Mouse (Mus musculus) stomach, embryonic 14.5 days (tissue): Measurements from ENCODE around the gene Cnksr1. TPM values are rescaled to one million over a fixed set of nuclear protein-coding genes. Genes with fewer than 3 reads are reported as not detected.
A peak's percentile ranks its signal among the peaks of the same experiment; 100 is the strongest.

Experiments
- ATAC-seq: fragments of 200-750 bp; cut with Nextera tagmentation; 2 replicates; pipeline ENCODE4 v1.8.0; 2017; ENCODE audit warnings: low read depth, moderate TSS enrichment; ENCODE audit not compliant: insufficient number of reproducible peaks, insufficient read depth, low FRiP score
- H3K27ac ChIP-seq: fragments of 300-500 bp; sonication (generic); 2 replicates; pipeline ENCODE4 v1.5.1; 2014; ENCODE audit warnings: mild to moderate bottlenecking, low read length, moderate library complexity, mixed read lengths
- H3K27me3 ChIP-seq: fragments of 300-500 bp; sonication (generic); 2 replicates; pipeline ENCODE4 v1.6.1; 2014; ENCODE audit warnings: low read length, control low read depth, mixed read lengths; ENCODE audit not compliant: control insufficient read depth, insufficient read depth
- H3K36me3 ChIP-seq: fragments of 300-500 bp; sonication (generic); 2 replicates; pipeline ENCODE4 v1.6.1; 2014; ENCODE audit warnings: mild to moderate bottlenecking, control low read depth, low read length, moderate library complexity, mixed read lengths; ENCODE audit not compliant: control insufficient read depth, insufficient read depth
- H3K4me1 ChIP-seq: fragments of 300-500 bp; sonication (generic); 2 replicates; pipeline ENCODE4 v1.6.1; 2014; ENCODE audit warnings: low read length, control low read depth, mixed read lengths; ENCODE audit not compliant: control insufficient read depth, insufficient read depth
- H3K4me2 ChIP-seq: fragments of 300-500 bp; sonication (generic); replicated peaks from 2 replicates; pipeline ENCODE4 v1.6.1; 2014; ENCODE audit warnings: low read depth, low read length, control low read depth
- H3K4me3 ChIP-seq: fragments of 300-500 bp; sonication (generic); 2 replicates; pipeline ENCODE4 v1.5.1; 2014; ENCODE audit warnings: low read depth, low read length, control low read depth
- H3K9ac ChIP-seq: fragments of 300-500 bp; sonication (generic); replicated peaks from 2 replicates; pipeline ENCODE4 v1.6.1; 2014; ENCODE audit warnings: low read depth, mild to moderate bottlenecking, control low read depth, low read length, moderate library complexity, mixed read lengths
- H3K9me3 ChIP-seq: fragments of 300-500 bp; sonication (generic); 2 replicates; pipeline ENCODE4 v1.6.1; 2016; ENCODE audit warnings: low read depth, low read length, control low read depth; ENCODE audit not compliant: control insufficient read depth
- WGBS: fragments of 180-500 bp; shearing (Covaris S2); extraction: QIAGEN DNeasy Blood & Tissue Kit; methylation state at CpG from one replicate; pipeline ENCODE4 v1.1.7; 2014; 5-methylcytosine and 5-hydroxymethylcytosine counted together
- polyA plus RNA-seq: library from polyadenylated mRNA; unstranded; fragments of >200 nt; fragmentation: Nextera tagmentation; extraction: Ambion mirVana; gene quantifications from 2 replicates; pipeline ENCODE4 v1.2.1, GENCODE M21; 2014

The Cnksr1 gene
- polyA plus RNA-seq, 1 experiment from 2014 or later, result 6.3 TPM

- no peak overlapping the region for H3K27ac ChIP-seq
- no peaks in the 10 kb centered on the region for H3K36me3 ChIP-seq
- WGBS, result 66% methylated on average over 2 of the region's 2 CpGs
- no peaks in the 10 kb centered on the region for H3K4me1 ChIP-seq
- H3K9me3 ChIP-seq, result no peaks in the 10 kb centered on the region
- no peaks in the 10 kb centered on the region for H3K27me3 ChIP-seq
- no peak overlapping the region for H3K9ac ChIP-seq
- no peak for ATAC-seq
- H3K4me2 ChIP-seq, result no peak overlapping the region
- no peak overlapping the region for H3K4me3 ChIP-seq
Measured at GRCm38 (mm10) chr4:134199371-134199770, 38.8 kb downstream of the Cnksr1 start.

DNA sequence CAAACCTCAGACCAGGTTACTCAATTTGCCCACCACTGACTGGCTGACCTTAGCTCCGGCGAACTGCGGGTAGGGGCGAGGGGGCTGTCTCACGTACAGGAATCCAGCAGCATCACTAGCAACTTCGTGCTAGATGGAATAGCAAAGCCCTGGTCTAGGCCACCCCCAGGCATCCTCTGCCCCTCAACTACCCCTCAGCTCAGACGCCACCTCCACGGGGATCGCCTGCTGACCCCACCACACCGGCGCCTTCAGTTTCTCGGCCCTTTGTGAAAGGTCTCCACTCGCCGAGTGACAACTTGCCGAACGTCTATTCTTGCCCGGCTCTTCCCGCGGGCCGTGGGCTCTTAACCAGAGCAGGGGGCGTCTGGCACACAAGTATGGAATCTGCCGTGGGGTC is 51.9 kb downstream of the Cnksr1 start:
- under 1% methylated on average over 22 of the region's 22 CpGs for WGBS
- peaks cover 5% of the 10 kb centered on the region for H3K4me1 ChIP-seq

GRCm38 (mm10) chr4:134185569-134185968 is 52.6 kb downstream of the Cnksr1 start:
- Histone ChIP-seq H3K4me3 (peak overlapping the region; percentile 59), H3K9ac (peak overlapping the region; percentile 43; the same call in 1 of the 2 replicates), H3K4me2 (peak overlapping the region; percentile 78), H3K9me3 (no peaks in the 10 kb centered on the region), H3K4me1 (peaks cover 5% of the 10 kb centered on the region), H3K27ac (no peak overlapping the region), H3K36me3 (no peaks in the 10 kb centered on the region; the same call in 1 of the 2 replicates), H3K27me3 (no peaks in the 10 kb centered on the region)
- ATAC-seq, result no peak
- WGBS, result 80% methylated on average over 3 of the region's 3 CpGs

More for the DNA sequence above, 51.9 kb downstream of the Cnksr1 start:
- Histone ChIP-seq H3K36me3 (no peaks in the 10 kb centered on the region; the same call in 1 of the 2 replicates), H3K9me3 (no peaks in the 10 kb centered on the region), H3K4me3 (peak overlapping the region; percentile 59), H3K27ac (peak overlapping the region; percentile 75; the same call in 1 of the 2 replicates), H3K27me3 (no peaks in the 10 kb centered on the region), H3K4me2 (peak overlapping the region; percentile 78), H3K9ac (peak overlapping the region; percentile 43)
- ATAC-seq, result no peak

DNA sequence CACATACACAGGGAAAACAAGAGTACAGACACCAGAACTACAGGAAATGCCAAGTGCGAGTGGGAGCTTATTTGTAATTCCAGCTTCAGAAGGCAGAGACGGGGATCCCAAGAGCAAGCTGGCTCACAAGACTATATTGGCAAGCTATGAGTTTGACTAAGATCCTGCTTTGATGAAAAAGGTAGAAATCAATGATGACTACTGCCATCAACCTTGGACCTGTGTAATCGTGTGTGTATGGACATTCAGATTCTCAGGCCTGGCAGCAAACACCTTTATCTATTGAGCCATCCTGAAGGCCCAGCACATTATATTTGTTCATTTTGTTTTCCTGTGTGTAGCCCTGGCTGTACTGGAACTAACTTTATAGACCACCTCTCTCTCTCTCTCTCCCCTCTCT is 54.5 kb downstream of the Cnksr1 start:
- WGBS, result 75% methylated on average over 3 of the region's 3 CpGs
- H3K4me1 ChIP-seq, result peaks cover 5% of the 10 kb centered on the region
- H3K27ac ChIP-seq, result no peak overlapping the region

DNA sequence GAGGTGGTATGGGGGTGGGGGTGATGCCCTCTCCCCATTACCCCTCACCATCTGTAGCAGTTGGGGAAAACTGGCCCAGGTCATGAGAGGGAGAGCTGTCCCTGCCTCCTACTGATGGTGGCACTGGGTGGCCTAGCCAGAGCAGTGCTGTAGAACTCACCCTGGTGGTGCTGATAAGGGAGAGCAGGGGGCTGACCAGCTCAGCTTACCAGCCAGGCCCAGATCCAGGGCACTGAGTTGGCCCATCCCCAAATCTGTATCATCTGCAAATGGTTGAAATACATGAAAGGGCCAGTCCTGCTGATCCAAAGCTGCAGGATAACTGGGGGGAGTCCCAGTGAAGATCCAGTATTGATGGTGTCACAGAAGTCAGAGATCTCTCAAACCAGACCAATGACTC is 56.4 kb downstream of the Cnksr1 start:
- H3K27ac ChIP-seq, result no peak overlapping the region
- no peak overlapping the region for H3K4me2 ChIP-seq
- no peaks in the 10 kb centered on the region for H3K9me3 ChIP-seq
- no peaks in the 10 kb centered on the region; the same call in 1 of the 2 replicates for H3K36me3 ChIP-seq
- ATAC-seq, result peak; percentile 54; the same call in 1 of the 2 replicates
- H3K4me1 ChIP-seq, result peaks cover 5% of the 10 kb centered on the region
- H3K4me3 ChIP-seq, result no peak overlapping the region
- H3K9ac ChIP-seq, result no peak overlapping the region
- H3K27me3 ChIP-seq, result no peaks in the 10 kb centered on the region

More for the DNA sequence above, 54.5 kb downstream of the Cnksr1 start:
- ATAC-seq, result no peak
- Histone ChIP-seq H3K9me3 (no peaks in the 10 kb centered on the region), H3K27me3 (no peaks in the 10 kb centered on the region), H3K4me3 (no peak overlapping the region), H3K9ac (no peak overlapping the region), H3K4me2 (no peak overlapping the region), H3K36me3 (no peaks in the 10 kb centered on the region; the same call in 1 of the 2 replicates)

- no peak overlapping the region for H3K4me3 ChIP-seq
- no peak overlapping the region for H3K9ac ChIP-seq
- no peak overlapping the region for H3K4me2 ChIP-seq
- no peaks in the 10 kb centered on the region for H3K27me3 ChIP-seq
- no peak overlapping the region for H3K27ac ChIP-seq
- peaks cover 4% of the 10 kb centered on the region for H3K4me1 ChIP-seq
- H3K9me3 ChIP-seq, result no peaks in the 10 kb centered on the region
- 100% methylated on average over 1 of the region's 1 CpGs for WGBS
- H3K36me3 ChIP-seq, result no peaks in the 10 kb centered on the region; the same call in 1 of the 2 replicates
- peak; percentile 23; the same call in 1 of the 2 replicates for ATAC-seq
Measured at GRCm38 (mm10) chr4:134181112-134181511, 57.1 kb downstream of the Cnksr1 start.

Other genes with a start within 250 kb of the Cnksr1 start
- 42.6 and 50.4 TPM in 2 replicates for gene Dhdds, start 237.5 kb downstream of the Cnksr1 start, polyA plus RNA-seq
- gene Lin28a, start 219.6 kb downstream of the Cnksr1 start, polyA plus RNA-seq, result 0.07 TPM in 2 replicates
- not detected in 2 replicates for gene Zfp683, start 184.6 kb downstream of the Cnksr1 start, polyA plus RNA-seq
- gene Crybg2, start 177.6 kb downstream of the Cnksr1 start, polyA plus RNA-seq, result 4.8 and 7.3 TPM in 2 replicates
- 16.3 and 16.4 TPM in 2 replicates for gene Cd52, start 143.3 kb downstream of the Cnksr1 start, polyA plus RNA-seq
- gene Ubxn11, start 135.8 kb downstream of the Cnksr1 start, polyA plus RNA-seq, result 7.0 and 8.3 TPM in 2 replicates
- gene Sh3bgrl3, start 109.6 kb downstream of the Cnksr1 start, polyA plus RNA-seq, result 403 and 435 TPM in 2 replicates
- 43.2 and 55.9 TPM in 2 replicates for gene Cep85, start 51.3 kb downstream of the Cnksr1 start, polyA plus RNA-seq
- gene Gm7534, start 35.4 kb downstream of the Cnksr1 start, polyA plus RNA-seq, result not detected in 2 replicates
- 0.32 TPM in 1 of 2 replicates, not detected in the other for gene Catsper4, start 11.0 kb downstream of the Cnksr1 start, polyA plus RNA-seq
- 0.36 and 0.41 TPM in 2 replicates for gene E130218I03Rik, start 5.3 kb upstream of the Cnksr1 start, polyA plus RNA-seq
- 14.8 and 16.5 TPM in 2 replicates for gene Zfp593, start 7.2 kb upstream of the Cnksr1 start, polyA plus RNA-seq
- gene Gm30191, start 8.5 kb upstream of the Cnksr1 start, polyA plus RNA-seq, result not detected in 2 replicates
- gene Grrp1, start 15.7 kb upstream of the Cnksr1 start, polyA plus RNA-seq, result 4.1 and 4.5 TPM in 2 replicates
- gene Pdik1l, start 49.5 kb upstream of the Cnksr1 start, polyA plus RNA-seq, result 19.0 and 19.6 TPM in 2 replicates
- not detected in 2 replicates for gene Trim63, start 76.7 kb upstream of the Cnksr1 start, polyA plus RNA-seq
- gene Slc30a2, start 104.8 kb upstream of the Cnksr1 start, polyA plus RNA-seq, result not detected in 2 replicates
- gene Extl1, start 145.5 kb upstream of the Cnksr1 start, polyA plus RNA-seq, result 0.64 and 0.98 TPM in 2 replicates
- 13.8 and 15.1 TPM in 2 replicates for gene Pafah2, start 157.9 kb upstream of the Cnksr1 start, polyA plus RNA-seq
- 1,523 and 1,653 TPM in 2 replicates for gene Stmn1, start 229.9 kb upstream of the Cnksr1 start, polyA plus RNA-seq